In the genomic region with DNA sequence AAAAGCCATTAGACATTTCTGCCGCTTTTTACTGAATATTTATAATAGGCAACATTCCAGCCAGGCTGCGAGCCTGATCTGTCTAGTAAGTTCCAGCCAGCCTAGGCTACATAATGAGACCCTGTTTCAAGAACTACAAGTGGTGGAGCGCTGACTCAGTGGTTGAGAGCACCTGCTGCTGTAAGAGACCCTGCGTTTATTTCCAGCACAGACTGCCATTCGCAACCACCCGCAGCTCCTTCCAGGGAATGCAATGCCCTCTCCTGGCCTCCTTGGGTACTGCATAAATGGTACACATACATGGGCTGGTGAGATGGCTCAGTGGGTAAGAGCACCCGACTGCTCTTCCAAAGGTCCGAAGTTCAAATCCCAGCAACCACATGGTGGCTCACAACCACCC, we compare ENCODE assay signal across 10 mouse cellular contexts. TPM values are rescaled to one million over a fixed set of nuclear protein-coding genes. Genes with fewer than 3 reads are reported as not detected.
DNase-seq lines count a peak whose midpoint lies in the region; ATAC-seq lines count a peak whose summit lies in the region.
"Had no signal": no experiment of that assay in that cellular context is flagged by ENCODE, and none has a peak within 500 bp of the region (broad histone marks: within the 10 kb centered on the region; RNA-seq: fewer than 3 reads in every experiment).

No protein-coding gene starts in this region.

- H3K27me3 ChIP-seq in hindbrain, embryonic 10.5 days (ENCODE audit: insufficient read depth, poor library complexity, severe bottlenecking), result no peaks in the 10 kb centered on the region
- H3K27me3 ChIP-seq in hindbrain, embryonic 13.5 days, result no peaks in the 10 kb centered on the region
- H3K27me3 ChIP-seq: megakaryocyte, embryonic 14.5 days had no signal

- DNase-seq in hindbrain, embryonic 10.5 days (ENCODE audit: low spot score), result peak; percentile 49
- peak; percentile 40 for DNase-seq in retina, postnatal 1 day
- no peak for DNase-seq in retina, embryonic 14.5 days (ENCODE audit: low spot score)
- DNase-seq in c-Kit-positive CD71-positive TER-119-positive erythroid progenitor cells, embryonic 14.5 days (ENCODE audit: low spot score), result peak; percentile 38
- DNase-seq in testis, postnatal 10 days (ENCODE audit: low spot score), result peak; percentile 67
- DNase-seq in adrenal gland, postnatal 25 days, result no peak
- DNase-seq in frontal cortex, postnatal 14 days (ENCODE audit: low spot score in 2 of 2), result no peak
- DNase-seq: kidney, adult 11 months had no signal

- no peak for ATAC-seq in hindbrain, embryonic 13.5 days (ENCODE audit: low FRiP score)

- H3K36me3 ChIP-seq in hindbrain, embryonic 10.5 days, result peaks cover 92% of the 10 kb centered on the region
- H3K36me3 ChIP-seq in hindbrain, embryonic 13.5 days, result peaks cover 16% of the 10 kb centered on the region

- 92% methylated on average over 8 of the region's 8 CpGs for WGBS in hindbrain, embryonic 10.5 days
- WGBS in hindbrain, embryonic 13.5 days, result 94% methylated on average over 8 of the region's 8 CpGs

- H3K4me2 ChIP-seq in hindbrain, embryonic 13.5 days, result no peak overlapping the region

- H3K9ac ChIP-seq in hindbrain, embryonic 13.5 days, result no peak overlapping the region

- H3K9me3 ChIP-seq in hindbrain, embryonic 10.5 days, result no peaks in the 10 kb centered on the region
- H3K9me3 ChIP-seq in hindbrain, embryonic 13.5 days, result no peaks in the 10 kb centered on the region

- no peak overlapping the region for H3K27ac ChIP-seq in hindbrain, embryonic 10.5 days
- H3K27ac ChIP-seq in hindbrain, embryonic 13.5 days, result no peak overlapping the region

- H3K4me3 ChIP-seq in hindbrain, embryonic 10.5 days, result no peak overlapping the region
- H3K4me3 ChIP-seq in hindbrain, embryonic 13.5 days, result no peak overlapping the region
- H3K4me3 ChIP-seq: megakaryocyte, embryonic 14.5 days had no signal

- peaks cover 9% of the 10 kb centered on the region; the same call in 1 of the 2 replicates for H3K4me1 ChIP-seq in hindbrain, embryonic 10.5 days (replicated peaks)
- peaks cover 11% of the 10 kb centered on the region for H3K4me1 ChIP-seq in hindbrain, embryonic 13.5 days (replicated peaks)

RNA-seq across cellular contexts. Expression of a gene that starts 18.8 kb away (rescaled TPM):
- polyA plus RNA-seq in hindbrain, embryonic 10.5 days (2016; fragmentation: Nextera tagmentation; extraction: Ambion mirVana), result 47.1 and 55.6 TPM in 2 replicates
- polyA plus RNA-seq in hindbrain, embryonic 13.5 days (2015; fragmentation: Nextera tagmentation; extraction: Ambion mirVana), result 37.8 and 44.5 TPM in 2 replicates
- 103 and 104 TPM in 2 replicates for total RNA-seq in adrenal gland, postnatal 25 days (2021)

RNA-seq across cellular contexts. Expression of a gene that starts 18.9 kb away (rescaled TPM):
- polyA plus RNA-seq in hindbrain, embryonic 10.5 days (2016; fragmentation: Nextera tagmentation; extraction: Ambion mirVana), result 272 and 276 TPM in 2 replicates
- 164 and 165 TPM in 2 replicates for polyA plus RNA-seq in hindbrain, embryonic 13.5 days (2015; fragmentation: Nextera tagmentation; extraction: Ambion mirVana)
- 73.0 and 82.7 TPM in 2 replicates for total RNA-seq in adrenal gland, postnatal 25 days (2021)

Comparison
In these comparisons a context has a peak if more than half of its experiments do, and no peak if none do; other contexts are left out.
1. DNase-seq: peak in hindbrain, embryonic 10.5 days (single experiment), retina, postnatal 1 day (single experiment), c-Kit-positive CD71-positive TER-119-positive erythroid progenitor cells, embryonic 14.5 days (single experiment) and testis, postnatal 10 days (single experiment); none in retina, embryonic 14.5 days (single experiment), adrenal gland, postnatal 25 days (single experiment) and frontal cortex, postnatal 14 days (0 of 2).